Mouse (Mus musculus): ENCODE results near the gene Myom1. TPM values are rescaled to one million over a fixed set of nuclear protein-coding genes. Genes with fewer than 3 reads are reported as not detected.

Myom1 gene
- polyA plus RNA-seq, 1 experiment from 2014 or later = 4.7 TPM

DNA sequence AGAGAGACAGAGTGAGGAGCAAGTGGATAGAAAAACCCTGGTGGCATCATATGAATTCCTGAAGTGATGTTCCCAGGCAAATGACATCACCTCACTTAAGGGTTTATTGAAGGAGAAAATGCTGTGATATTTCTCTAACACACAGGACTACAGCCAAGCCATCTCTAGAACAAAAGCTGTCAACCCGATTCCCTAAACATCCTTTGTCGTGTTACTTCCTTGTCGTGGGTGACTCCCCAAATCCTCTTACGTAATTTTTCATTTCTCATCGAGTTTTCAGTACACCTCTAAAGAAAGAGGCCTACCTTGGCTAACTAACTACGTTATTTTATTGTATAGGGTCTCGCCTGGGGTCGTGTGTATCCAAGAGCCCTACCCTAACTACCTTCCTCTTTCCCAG, 13.0 kb upstream of the Myom1 start:
- H3K9me3 ChIP-seq (ENCODE audit: control insufficient read depth, low read length) = no peaks in the 10 kb centered on the region
- H3K27ac ChIP-seq (replicated peaks; ENCODE audit: low read depth, low read length) = no peak overlapping the region
- peaks cover 3% of the 10 kb centered on the region for H3K36me3 ChIP-seq (ENCODE audit: control insufficient read depth, insufficient read depth, low read length)
- peak overlapping the region; percentile 88; the same call in 1 of the 2 replicates for H3K9ac ChIP-seq (ENCODE audit: low read length)
- peak overlapping the region; percentile 88 for H3K4me2 ChIP-seq (ENCODE audit: low read depth, severe bottlenecking)
- H3K4me3 ChIP-seq (ENCODE audit: low read depth, low read length) = peak overlapping the region; percentile 96
- DNase-seq (ENCODE audit: low spot score) (no peak), ATAC-seq (ENCODE audit: insufficient number of reproducible peaks, low FRiP score, low TSS enrichment, low read depth) (no peak)
- H3K4me1 ChIP-seq (ENCODE audit: control insufficient read depth, insufficient read depth, low read length) = peaks cover 6% of the 10 kb centered on the region; the same call in 1 of the 2 replicates
- no peaks in the 10 kb centered on the region for H3K27me3 ChIP-seq (ENCODE audit: control insufficient read depth, insufficient read depth, low read length)
- 69% methylated on average over 8 of the region's 8 CpGs for WGBS

- peak overlapping the region; percentile 94 for H3K27ac ChIP-seq (replicated peaks; ENCODE audit: low read depth, low read length)
- 1% methylated on average over 24 of the region's 24 CpGs for WGBS
- H3K4me1 ChIP-seq (ENCODE audit: control insufficient read depth, insufficient read depth, low read length) = peaks cover 6% of the 10 kb centered on the region; the same call in 1 of the 2 replicates
- no peaks in the 10 kb centered on the region for H3K27me3 ChIP-seq (ENCODE audit: control insufficient read depth, insufficient read depth, low read length)
- DNase-seq (ENCODE audit: low spot score) (no peak), ATAC-seq (ENCODE audit: insufficient number of reproducible peaks, low FRiP score, low TSS enrichment, low read depth) (peak; percentile 50)
- peak overlapping the region; percentile 88 for H3K9ac ChIP-seq (ENCODE audit: low read length)
- H3K4me3 ChIP-seq (ENCODE audit: low read depth, low read length) = peak overlapping the region; percentile 96
- H3K9me3 ChIP-seq (ENCODE audit: control insufficient read depth, low read length) = no peaks in the 10 kb centered on the region
- H3K36me3 ChIP-seq (ENCODE audit: control insufficient read depth, insufficient read depth, low read length) = peaks cover 3% of the 10 kb centered on the region
- peak overlapping the region; percentile 88 for H3K4me2 ChIP-seq (ENCODE audit: low read depth, severe bottlenecking)
Observed at GRCm38 (mm10) chr17:70989991-70990390, 12.4 kb upstream of the Myom1 start.

- H3K36me3 ChIP-seq (ENCODE audit: control insufficient read depth, insufficient read depth, low read length) = peaks cover 3% of the 10 kb centered on the region
- peak; percentile 86 for ATAC-seq (ENCODE audit: insufficient number of reproducible peaks, low FRiP score, low TSS enrichment, low read depth)
- no peaks in the 10 kb centered on the region for H3K9me3 ChIP-seq (ENCODE audit: control insufficient read depth, low read length)
- WGBS = under 1% methylated on average over 69 of the region's 70 CpGs
- peaks cover 6% of the 10 kb centered on the region; the same call in 1 of the 2 replicates for H3K4me1 ChIP-seq (ENCODE audit: control insufficient read depth, insufficient read depth, low read length)
- H3K9ac ChIP-seq (ENCODE audit: low read length) = peak overlapping the region; percentile 88
- peak overlapping the region; percentile 96 for H3K4me3 ChIP-seq (ENCODE audit: low read depth, low read length)
- H3K27ac ChIP-seq (replicated peaks; ENCODE audit: low read depth, low read length) = peak overlapping the region; percentile 94
- DNase-seq (ENCODE audit: low spot score) = peak; percentile 91
- H3K27me3 ChIP-seq (ENCODE audit: control insufficient read depth, insufficient read depth, low read length) = no peaks in the 10 kb centered on the region
- peak overlapping the region; percentile 88 for H3K4me2 ChIP-seq (ENCODE audit: low read depth, severe bottlenecking)
Observed at GRCm38 (mm10) chr17:70990403-70991303, 11.8 kb upstream of the Myom1 start.

- Histone ChIP-seq H3K4me3 (ENCODE audit: low read depth, low read length) (no peak overlapping the region), H3K4me2 (ENCODE audit: low read depth, severe bottlenecking) (no peak overlapping the region), H3K9me3 (ENCODE audit: control insufficient read depth, low read length) (no peaks in the 10 kb centered on the region), H3K36me3 (ENCODE audit: control insufficient read depth, insufficient read depth, low read length) (peaks cover 10% of the 10 kb centered on the region), H3K27ac (replicated peaks; ENCODE audit: low read depth, low read length) (no peak overlapping the region), H3K4me1 (ENCODE audit: control insufficient read depth, insufficient read depth, low read length) (peaks cover 6% of the 10 kb centered on the region; the same call in 1 of the 2 replicates), H3K9ac (ENCODE audit: low read length) (no peak overlapping the region), H3K27me3 (ENCODE audit: control insufficient read depth, insufficient read depth, low read length) (no peaks in the 10 kb centered on the region)
- WGBS = 88% methylated on average over 16 of the region's 16 CpGs
- ATAC-seq (ENCODE audit: insufficient number of reproducible peaks, low FRiP score, low TSS enrichment, low read depth) = no peak
- DNase-seq (ENCODE audit: low spot score) = peak; percentile 41
Observed at GRCm38 (mm10) chr17:70991706-70992625, 10.5 kb upstream of the Myom1 start.

GRCm38 (mm10) chr17:70992662-70993061, 9.8 kb upstream of the Myom1 start:
- no peak overlapping the region for H3K27ac ChIP-seq (replicated peaks; ENCODE audit: low read depth, low read length)
- WGBS = 80% methylated on average over 9 of the region's 9 CpGs
- DNase-seq (ENCODE audit: low spot score) = no peak
- no peak overlapping the region for H3K4me2 ChIP-seq (ENCODE audit: low read depth, severe bottlenecking)
- no peak for ATAC-seq (ENCODE audit: insufficient number of reproducible peaks, low FRiP score, low TSS enrichment, low read depth)
- H3K4me1 ChIP-seq (ENCODE audit: control insufficient read depth, insufficient read depth, low read length) = peaks cover 6% of the 10 kb centered on the region; the same call in 1 of the 2 replicates
- H3K9ac ChIP-seq (ENCODE audit: low read length) = no peak overlapping the region
- H3K36me3 ChIP-seq (ENCODE audit: control insufficient read depth, insufficient read depth, low read length) = peaks cover 10% of the 10 kb centered on the region
- H3K9me3 ChIP-seq (ENCODE audit: control insufficient read depth, low read length) = no peaks in the 10 kb centered on the region
- no peak overlapping the region for H3K4me3 ChIP-seq (ENCODE audit: low read depth, low read length)
- no peaks in the 10 kb centered on the region for H3K27me3 ChIP-seq (ENCODE audit: control insufficient read depth, insufficient read depth, low read length)

- no peaks in the 10 kb centered on the region for H3K9me3 ChIP-seq (ENCODE audit: control insufficient read depth, low read length)
- H3K4me1 ChIP-seq (ENCODE audit: control insufficient read depth, insufficient read depth, low read length) = peaks cover 6% of the 10 kb centered on the region; the same call in 1 of the 2 replicates
- no peaks in the 10 kb centered on the region for H3K27me3 ChIP-seq (ENCODE audit: control insufficient read depth, insufficient read depth, low read length)
- no peak overlapping the region for H3K9ac ChIP-seq (ENCODE audit: low read length)
- DNase-seq (ENCODE audit: low spot score) (no peak), ATAC-seq (ENCODE audit: insufficient number of reproducible peaks, low FRiP score, low TSS enrichment, low read depth) (no peak)
- H3K36me3 ChIP-seq (ENCODE audit: control insufficient read depth, insufficient read depth, low read length) = peaks cover 10% of the 10 kb centered on the region
- no peak overlapping the region for H3K27ac ChIP-seq (replicated peaks; ENCODE audit: low read depth, low read length)
- H3K4me3 ChIP-seq (ENCODE audit: low read depth, low read length) = no peak overlapping the region
- 61% methylated on average over 3 of the region's 3 CpGs for WGBS
- no peak overlapping the region for H3K4me2 ChIP-seq (ENCODE audit: low read depth, severe bottlenecking)
Observed at GRCm38 (mm10) chr17:70993385-70993807, 9.0 kb upstream of the Myom1 start.

- Histone ChIP-seq H3K27ac (replicated peaks; ENCODE audit: low read depth, low read length) (no peak overlapping the region), H3K4me3 (ENCODE audit: low read depth, low read length) (no peak overlapping the region), H3K9me3 (ENCODE audit: control insufficient read depth, low read length) (no peaks in the 10 kb centered on the region), H3K36me3 (ENCODE audit: control insufficient read depth, insufficient read depth, low read length) (peaks cover 10% of the 10 kb centered on the region), H3K27me3 (ENCODE audit: control insufficient read depth, insufficient read depth, low read length) (no peaks in the 10 kb centered on the region), H3K4me1 (ENCODE audit: control insufficient read depth, insufficient read depth, low read length) (peaks cover 3% of the 10 kb centered on the region; the same call in 1 of the 2 replicates), H3K9ac (ENCODE audit: low read length) (no peak overlapping the region), H3K4me2 (ENCODE audit: low read depth, severe bottlenecking) (no peak overlapping the region)
- ATAC-seq (ENCODE audit: insufficient number of reproducible peaks, low FRiP score, low TSS enrichment, low read depth) (no peak), DNase-seq (ENCODE audit: low spot score) (no peak)
- 94% methylated on average over 6 of the region's 6 CpGs for WGBS
Observed at GRCm38 (mm10) chr17:70994671-70995070, 7.8 kb upstream of the Myom1 start.

DNA sequence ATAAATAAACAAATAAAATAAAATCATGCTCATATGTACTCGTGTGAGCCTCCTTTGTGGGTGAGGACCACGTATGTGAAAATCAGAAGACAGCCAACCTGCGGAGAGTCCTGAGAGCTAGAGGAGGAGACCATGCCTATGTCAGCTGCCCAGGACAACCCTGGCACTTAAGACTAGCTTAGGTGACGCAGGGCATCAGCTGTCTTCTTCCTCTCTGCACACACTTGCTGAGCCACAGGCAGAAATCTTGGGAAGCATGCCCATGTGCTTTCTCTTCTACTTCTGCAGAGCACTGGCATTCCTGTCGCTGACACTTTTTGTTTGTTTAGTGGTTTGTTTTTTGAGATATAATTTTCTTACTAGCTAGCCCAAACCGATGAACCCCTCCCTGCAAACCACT, 6.9 kb upstream of the Myom1 start:
- Histone ChIP-seq H3K27ac (replicated peaks; ENCODE audit: low read depth, low read length) (no peak overlapping the region), H3K4me1 (ENCODE audit: control insufficient read depth, insufficient read depth, low read length) (peaks cover 7% of the 10 kb centered on the region; the same call in 1 of the 2 replicates), H3K4me3 (ENCODE audit: low read depth, low read length) (no peak overlapping the region), H3K9ac (ENCODE audit: low read length) (no peak overlapping the region), H3K27me3 (ENCODE audit: control insufficient read depth, insufficient read depth, low read length) (no peaks in the 10 kb centered on the region), H3K36me3 (ENCODE audit: control insufficient read depth, insufficient read depth, low read length) (peaks cover 10% of the 10 kb centered on the region), H3K4me2 (ENCODE audit: low read depth, severe bottlenecking) (no peak overlapping the region), H3K9me3 (ENCODE audit: control insufficient read depth, low read length) (no peaks in the 10 kb centered on the region)
- 99% methylated on average over 6 of the region's 6 CpGs for WGBS
- no peak for ATAC-seq (ENCODE audit: insufficient number of reproducible peaks, low FRiP score, low TSS enrichment, low read depth)
- no peak for DNase-seq (ENCODE audit: low spot score)

Data from limb, embryonic 11.5 days (tissue).